Mouse (Mus musculus): ENCODE data around the gene Ccdc181.

GRCm38 (mm10) chr1:164287406-164287805 lies 12.0 kb downstream of the Ccdc181 start:
- TF ChIP-seq CTCF (IDR thresholded peaks at IDR 0.05): no peak
- no peak for TF ChIP-seq POLR2A (IDR thresholded peaks at IDR 0.05; ENCODE audit: insufficient read depth, low read depth, low read length)
- TF ChIP-seq EP300 (IDR thresholded peaks at IDR 0.05; ENCODE audit: insufficient read depth, low read depth, low read length): no peak

All from heart, adult 2 months (tissue).